Comparison of ENCODE assay signal across 19 mouse cellular contexts in the genomic region with DNA sequence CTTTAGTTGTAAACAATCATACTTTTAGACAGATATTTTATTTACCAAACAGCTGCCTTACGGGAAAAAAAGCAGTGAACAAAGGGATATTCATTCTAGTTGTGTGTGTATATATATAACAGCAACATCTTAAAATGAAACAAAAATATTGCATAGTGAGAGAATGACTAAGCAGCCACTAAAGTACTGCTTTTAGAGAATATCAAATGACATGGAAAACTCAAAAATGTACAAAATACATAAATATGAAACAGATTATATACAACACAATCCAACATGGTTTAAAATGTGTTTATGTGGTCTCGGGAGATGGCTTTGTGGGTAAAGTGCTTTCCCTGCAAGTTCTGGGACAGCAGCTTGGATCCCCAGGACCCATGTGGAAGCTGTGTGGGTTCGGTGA.
"Had no signal": no experiment of that assay in that cellular context is flagged by ENCODE, and none has a peak within 500 bp of the region (broad histone marks: within the 10 kb centered on the region; RNA-seq: fewer than 3 reads in every experiment).

No protein-coding gene starts in this region.

- H3K4me3 ChIP-seq: lung, embryonic 15.5 days; midbrain, embryonic 10.5 days; midbrain, embryonic 12.5 days; neural tube, embryonic 13.5 days; neural tube, embryonic 15.5 days had no signal

- H3K27me3 ChIP-seq: lung, embryonic 15.5 days; midbrain, embryonic 12.5 days; neural tube, embryonic 13.5 days; neural tube, embryonic 15.5 days had no signal

- H3K27ac ChIP-seq: liver, embryonic 14.5 days; lung, embryonic 15.5 days; midbrain, embryonic 10.5 days; midbrain, embryonic 12.5 days; neural tube, embryonic 13.5 days; neural tube, embryonic 15.5 days had no signal

- H3K4me2 ChIP-seq: lung, embryonic 15.5 days; midbrain, embryonic 12.5 days; neural tube, embryonic 13.5 days; neural tube, embryonic 15.5 days had no signal

- ATAC-seq: lung, postnatal 0 days had no signal

- H3K9ac ChIP-seq: liver, embryonic 14.5 days; lung, embryonic 15.5 days; midbrain, embryonic 12.5 days; neural tube, embryonic 13.5 days; neural tube, embryonic 15.5 days had no signal

- H3K36me3 ChIP-seq: lung, embryonic 15.5 days; midbrain, embryonic 10.5 days; midbrain, embryonic 12.5 days; neural tube, embryonic 13.5 days; neural tube, embryonic 15.5 days had no signal

- H3K9me3 ChIP-seq: lung, embryonic 15.5 days; midbrain, embryonic 10.5 days; midbrain, embryonic 12.5 days; neural tube, embryonic 13.5 days; neural tube, embryonic 15.5 days had no signal

- DNase-seq: lung, adult 2 months; lung, postnatal 14 days; lung, postnatal 36 days; midbrain, embryonic 14.5 days; retina, postnatal 1 day; right cerebral cortex, adult 18-20 months; right cerebral cortex, postnatal 25 days; right cerebral cortex, postnatal 4 days; spleen, adult 18-20 months; thymus, adult 18-20 months; thymus, postnatal 25 days; thymus, postnatal 4 days had no signal
